Mouse (Mus musculus): ENCODE results near the gene Cd79b.
A peak's percentile ranks its signal among the peaks of the same experiment; 100 is the strongest.

The Cd79b gene

GRCm38 (mm10) chr11:106318406-106319366 lies 4.1 kb upstream of the Cd79b start:
- DNase-seq (ENCODE audit: low spot score in 2 of 2) = no peak

- DNase-seq (ENCODE audit: low spot score in 2 of 2) = no peak
Observed at GRCm38 (mm10) chr11:106317801-106318200, 3.2 kb upstream of the Cd79b start.

- no peak for DNase-seq (ENCODE audit: low spot score in 2 of 2)
Observed at GRCm38 (mm10) chr11:106316416-106316815, 1.9 kb upstream of the Cd79b start.

GRCm38 (mm10) chr11:106313533-106313932 lies 1.0 kb downstream of the Cd79b start:
- DNase-seq (ENCODE audit: low spot score in 2 of 2) = peak; percentile 11 to 33

GRCm38 (mm10) chr11:106310123-106310522 lies 4.4 kb downstream of the Cd79b start:
- DNase-seq (ENCODE audit: low spot score in 2 of 2) = no peak

GRCm38 (mm10) chr11:106308162-106308561 lies 6.4 kb downstream of the Cd79b start:
- no peak for DNase-seq (ENCODE audit: low spot score in 2 of 2)

- no peak for DNase-seq (ENCODE audit: low spot score in 2 of 2)
Observed at GRCm38 (mm10) chr11:106307432-106307831, 7.1 kb downstream of the Cd79b start.

GRCm38 (mm10) chr11:106306758-106307157 lies 7.8 kb downstream of the Cd79b start:
- DNase-seq (ENCODE audit: low spot score in 2 of 2) = no peak

GRCm38 (mm10) chr11:106306065-106306385 lies 8.5 kb downstream of the Cd79b start:
- DNase-seq (ENCODE audit: low spot score in 2 of 2) = no peak

GRCm38 (mm10) chr11:106305348-106306064 lies 9.1 kb downstream of the Cd79b start:
- DNase-seq (ENCODE audit: low spot score in 2 of 2) = no peak

GRCm38 (mm10) chr11:106302634-106303033 lies 11.9 kb downstream of the Cd79b start:
- peak in 1 of 2 experiments; percentile 30 for DNase-seq (ENCODE audit: low spot score in 2 of 2)

- no peak for DNase-seq (ENCODE audit: low spot score in 2 of 2)
Observed at GRCm38 (mm10) chr11:106301765-106302164, 12.8 kb downstream of the Cd79b start, which contains the start of gene Gh. Gene Gh, minus strand, starts transcription at chr11:106301865.

GRCm38 (mm10) chr11:106291861-106292260 lies 22.7 kb downstream of the Cd79b start:
- no peak for DNase-seq (ENCODE audit: low spot score in 2 of 2)

- no peak for DNase-seq (ENCODE audit: low spot score in 2 of 2)
Observed at GRCm38 (mm10) chr11:106290376-106290775, 24.2 kb downstream of the Cd79b start.

GRCm38 (mm10) chr11:106289369-106289768 lies 25.2 kb downstream of the Cd79b start:
- no peak for DNase-seq (ENCODE audit: low spot score in 2 of 2)

GRCm38 (mm10) chr11:106286987-106287386 lies 27.6 kb downstream of the Cd79b start:
- no peak for DNase-seq (ENCODE audit: low spot score in 2 of 2)

GRCm38 (mm10) chr11:106286206-106286605 lies 28.4 kb downstream of the Cd79b start:
- no peak for DNase-seq (ENCODE audit: low spot score in 2 of 2)

- no peak for DNase-seq (ENCODE audit: low spot score in 2 of 2)
Observed at GRCm38 (mm10) chr11:106284126-106284525, 30.4 kb downstream of the Cd79b start.

GRCm38 (mm10) chr11:106283371-106283770 lies 31.2 kb downstream of the Cd79b start:
- no peak for DNase-seq (ENCODE audit: low spot score in 2 of 2)

GRCm38 (mm10) chr11:106282452-106282851 lies 32.1 kb downstream of the Cd79b start:
- no peak for DNase-seq (ENCODE audit: low spot score in 2 of 2)

- DNase-seq (ENCODE audit: low spot score in 2 of 2) = peak; percentile 89
Observed at GRCm38 (mm10) chr11:106276454-106276853, 38.1 kb downstream of the Cd79b start, which contains the start of gene Tcam1. Gene Tcam1, plus strand, starts transcription at chr11:106276672.

GRCm38 (mm10) chr11:106274971-106275411 lies 39.6 kb downstream of the Cd79b start:
- DNase-seq (ENCODE audit: low spot score in 2 of 2) = peak in 1 of 2 experiments; percentile 60

- no peak for DNase-seq (ENCODE audit: low spot score in 2 of 2)
Observed at GRCm38 (mm10) chr11:106274374-106274773, 40.2 kb downstream of the Cd79b start.

Data from urinary bladder, adult 18-20 months (tissue).